Mouse (Mus musculus) bone marrow macrophage, adult 2 months (primary cell): ENCODE data around the gene C2cd3. TPM values are rescaled to one million over a fixed set of nuclear protein-coding genes. Genes with fewer than 3 reads are reported as not detected.

Source experiments
- H3K27ac ChIP-seq: 2 replicates; pipeline ENCODE4 v1.5.1; 2012; ENCODE audit warnings: low read depth, low read length; ENCODE audit not compliant: insufficient read depth
- H3K4me1 ChIP-seq: 2 replicates; pipeline ENCODE4 v1.6.1; 2012; ENCODE audit warnings: low read length; ENCODE audit not compliant: control insufficient read depth, insufficient read depth
- H3K4me3 ChIP-seq: 2 replicates; pipeline ENCODE4 v1.5.1; 2012; ENCODE audit warnings: mild to moderate bottlenecking, low read length, moderate library complexity; ENCODE audit not compliant: insufficient read depth
- CTCF ChIP-seq: IDR thresholded peaks from 2 replicates; pipeline ENCODE4 v1.5.1; 2012; ENCODE audit warnings: low read depth, mild to moderate bottlenecking, low read length, moderate library complexity
- POLR2A ChIP-seq: IDR thresholded peaks from 2 replicates; pipeline ENCODE4 v1.6.1; 2012; ENCODE audit warnings: mild to moderate bottlenecking, low read depth, low read length, borderline replicate concordance
- polyA plus RNA-seq: library from polyadenylated mRNA; stranded (reverse); fragments of >200 nt; gene quantifications from 2 replicates; pipeline ENCODE4 v1.2.4, GENCODE M21; 2012; ENCODE audit not compliant: missing spikeins, insufficient read depth, insufficient read length

C2cd3 gene
- polyA plus RNA-seq, 1 experiment = 21.6 TPM

GRCm38 (mm10) chr7:100494415-100494831 is 122.4 kb downstream of the C2cd3 start:
- H3K4me1 ChIP-seq = peaks cover 29% of the 10 kb centered on the region
- H3K4me3 ChIP-seq = peak overlapping the region; percentile 65
- peak overlapping the region; percentile 97 for H3K27ac ChIP-seq
- TF ChIP-seq CTCF = no peak

DNA sequence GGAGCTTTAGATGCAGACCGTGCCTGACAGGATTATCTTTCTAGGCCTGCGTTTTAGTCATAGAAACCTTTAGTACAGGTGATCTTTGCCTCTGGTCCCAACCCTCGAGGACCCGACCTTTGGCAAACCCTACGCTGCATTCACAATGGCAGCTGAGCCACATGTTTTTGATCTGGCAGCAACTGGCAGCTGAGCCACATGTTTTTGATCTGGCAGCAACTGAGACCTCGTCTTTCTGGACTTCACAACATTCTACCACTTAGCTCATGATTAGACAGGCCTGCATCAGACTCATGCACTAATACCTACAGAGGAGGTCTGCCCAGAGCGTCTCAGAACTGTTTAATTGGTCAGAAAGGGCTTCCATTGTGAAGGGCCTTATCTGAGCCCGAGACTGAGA is 123.0 kb downstream of the C2cd3 start:
- TF ChIP-seq POLR2A (no peak), CTCF (no peak)
- Histone ChIP-seq H3K4me1 (peaks cover 33% of the 10 kb centered on the region), H3K4me3 (peak overlapping the region; percentile 65)

DNA sequence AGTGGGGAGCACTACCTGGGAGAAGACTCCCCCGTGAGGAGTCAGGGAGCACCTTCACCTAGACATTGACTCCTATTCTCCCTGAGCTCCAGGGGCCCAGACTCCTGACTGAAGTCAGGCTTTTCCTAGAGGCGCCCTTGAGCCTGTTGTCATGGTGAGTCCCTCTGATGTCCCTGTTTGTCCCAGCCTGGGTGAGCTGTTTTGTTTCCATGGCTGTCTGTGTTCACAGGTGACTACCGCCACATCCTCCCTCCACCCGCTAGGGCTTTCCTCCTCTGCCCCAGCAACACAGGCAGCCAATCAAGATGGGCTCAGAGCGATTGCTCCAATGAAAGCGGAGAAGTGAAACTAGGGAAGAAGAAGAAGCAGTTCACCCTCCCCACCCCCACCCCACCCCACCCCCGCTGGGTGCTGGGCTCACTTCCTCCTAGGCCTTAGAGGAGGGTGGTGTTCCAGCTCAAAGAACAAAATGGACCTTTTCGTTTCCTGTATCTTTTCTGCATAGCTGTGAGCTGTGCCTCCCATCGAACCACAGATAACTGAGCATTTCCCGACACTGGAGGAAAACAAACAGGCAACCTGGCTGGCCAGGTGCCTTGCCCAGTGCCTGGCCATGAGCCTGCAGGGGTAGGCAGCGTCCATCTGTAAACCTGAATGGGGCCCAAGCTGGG is 123.7 kb downstream of the C2cd3 start:
- H3K4me1 ChIP-seq = peaks cover 33% of the 10 kb centered on the region
- no peak for TF ChIP-seq CTCF
- TF ChIP-seq POLR2A = no peak
- H3K27ac ChIP-seq = peak overlapping the region; percentile 97
- H3K4me3 ChIP-seq = peak overlapping the region; percentile 65

More for the DNA sequence above, 123.0 kb downstream of the C2cd3 start:
- peak overlapping the region; percentile 97 for H3K27ac ChIP-seq

- peak overlapping the region; percentile 61 for H3K4me3 ChIP-seq
- TF ChIP-seq POLR2A (no peak), CTCF (no peak)
- H3K4me1 ChIP-seq = peaks cover 33% of the 10 kb centered on the region
- peak overlapping the region; percentile 95 for H3K27ac ChIP-seq
Measured at GRCm38 (mm10) chr7:100496371-100496770, 124.3 kb downstream of the C2cd3 start.

- TF ChIP-seq CTCF (no peak), POLR2A (no peak)
- peak overlapping the region; percentile 95 for H3K27ac ChIP-seq
- H3K4me3 ChIP-seq = peak overlapping the region; percentile 61
- peaks cover 33% of the 10 kb centered on the region for H3K4me1 ChIP-seq
Measured at GRCm38 (mm10) chr7:100496791-100497190, 124.8 kb downstream of the C2cd3 start.

GRCm38 (mm10) chr7:100497402-100497801 is 125.4 kb downstream of the C2cd3 start:
- H3K27ac ChIP-seq = 0 out of 2 replicates have a peak overlapping the region, but pooled peaks have one; percentile 7
- no peak for TF ChIP-seq POLR2A
- no peak for TF ChIP-seq CTCF
- no peak overlapping the region for H3K4me3 ChIP-seq
- peaks cover 34% of the 10 kb centered on the region for H3K4me1 ChIP-seq

GRCm38 (mm10) chr7:100497982-100498381 is 125.9 kb downstream of the C2cd3 start:
- no peak overlapping the region for H3K4me3 ChIP-seq
- peaks cover 39% of the 10 kb centered on the region for H3K4me1 ChIP-seq
- H3K27ac ChIP-seq = no peak overlapping the region
- no peak for TF ChIP-seq CTCF

GRCm38 (mm10) chr7:100499465-100499864 is 127.4 kb downstream of the C2cd3 start:
- Histone ChIP-seq H3K4me3 (no peak overlapping the region), H3K4me1 (peaks cover 54% of the 10 kb centered on the region), H3K27ac (no peak overlapping the region)
- no peak for TF ChIP-seq CTCF
- TF ChIP-seq POLR2A = no peak

DNA sequence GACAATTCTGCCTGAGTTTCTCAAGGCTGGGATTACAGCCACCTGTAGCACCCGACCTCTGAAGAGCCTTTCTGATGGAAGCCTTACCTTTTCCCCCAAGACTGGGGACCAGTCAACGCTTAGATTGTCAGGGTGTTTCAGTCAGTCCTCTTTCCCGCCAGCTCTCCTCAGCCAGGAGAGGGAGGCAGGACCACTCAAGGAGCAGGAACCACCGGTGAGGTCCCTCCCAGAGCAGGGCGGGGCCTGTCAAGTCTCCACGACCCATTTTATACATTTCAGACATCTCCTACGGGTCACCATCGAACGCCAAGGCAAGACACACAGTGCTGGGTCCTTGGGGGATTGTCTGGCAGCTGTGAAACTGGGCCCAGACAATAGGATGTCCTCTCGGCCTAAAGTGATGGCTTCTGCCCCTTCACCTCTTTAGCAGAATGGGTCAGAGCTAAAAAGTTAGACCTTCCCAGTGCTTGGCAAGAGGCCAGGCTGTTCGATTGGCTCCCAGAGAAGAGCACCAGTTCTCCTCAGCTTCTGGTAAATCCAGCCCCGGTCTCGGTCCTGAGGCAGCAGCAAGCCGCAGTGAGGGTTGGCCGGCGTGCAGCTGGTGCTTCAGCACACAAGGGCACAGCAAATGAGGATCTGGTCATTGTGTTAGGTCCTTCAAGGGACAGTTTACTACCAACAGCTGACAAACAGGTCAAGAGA is 128.4 kb downstream of the C2cd3 start:
- TF ChIP-seq CTCF (no peak), POLR2A (no peak)
- Histone ChIP-seq H3K4me3 (no peak overlapping the region), H3K27ac (peak overlapping the region; percentile 10; the same call in 1 of the 2 replicates), H3K4me1 (peaks cover 61% of the 10 kb centered on the region)
